In genomic region chr7:116446645-116447044, GRCm38 (mm10) we compare ENCODE assay signal across 15 mouse cellular contexts. TPM values are rescaled to one million over a fixed set of nuclear protein-coding genes. Genes with fewer than 3 reads are reported as not detected.
DNase-seq lines count a peak whose midpoint lies in the region.
"Had no signal": no experiment of that assay in that cellular context is flagged by ENCODE, and none has a peak within 500 bp of the region (broad histone marks: within the 10 kb centered on the region; RNA-seq: fewer than 3 reads in every experiment).

No protein-coding gene starts in this region.

- peak; percentile 52 for DNase-seq in heart, adult 8-10 months (ENCODE audit: low spot score)
- DNase-seq in heart, postnatal 25 days (ENCODE audit: low spot score), result no peak
- DNase-seq in A20 (ENCODE audit: low read depth, low spot score) (peak; percentile 43), R1 (ENCODE audit: low read depth, low spot score) (peak; percentile 27)
- DNase-seq in left cerebral cortex, postnatal 36 days (ENCODE audit: low spot score in 2 of 2), result no peak
- DNase-seq in left cerebral cortex, adult 18-20 months (ENCODE audit: low spot score in 2 of 2), result no peak
- DNase-seq: cerebellum, adult 18-20 months; liver, postnatal 0 days; right cerebral cortex, postnatal 25 days; thymus, postnatal 36 days had no signal

- intact Hi-C loops in heart, postnatal 25 days (cut with DNase I), result no loop called here
- intact Hi-C loops in left cerebral cortex, postnatal 36 days (cut with DNase I), result no loop called here

- H3K4me3 ChIP-seq in macrophage (ENCODE audit: inconsistent target), result no peak overlapping the region
- H3K4me3 ChIP-seq: embryonic facial prominence, embryonic 12.5 days; hindbrain, embryonic 13.5 days; layer of hippocampus, adult 2 months had no signal

- 8% methylated on average over 3 of the region's 3 CpGs for WGBS in macrophage (ENCODE audit: missing documents)

- peak overlapping the region; percentile 88 for H3K27ac ChIP-seq in macrophage
- H3K27ac ChIP-seq: embryonic facial prominence, embryonic 12.5 days; hindbrain, embryonic 13.5 days; layer of hippocampus, adult 2 months had no signal

- H3K79me2 ChIP-seq in macrophage (ENCODE audit: inconsistent target), result peaks cover 13% of the 10 kb centered on the region

- H3K36me3 ChIP-seq in macrophage (ENCODE audit: inconsistent target), result no peaks in the 10 kb centered on the region
- H3K36me3 ChIP-seq: embryonic facial prominence, embryonic 12.5 days; G1E; hindbrain, embryonic 13.5 days had no signal

RNA-seq across cellular contexts. Expression of gene Pik3c2a, which starts 3.4 kb away (rescaled TPM):
- 10 to 100 TPM; 12.9 to 15.6 (median 14.1) TPM for total RNA-seq in heart, adult 8-10 months (2022)
- total RNA-seq in heart, postnatal 25 days (2021), result 10 to 100 TPM; 15.6 to 18.5 TPM
- 100 to 1,000 TPM in 22 of 26 experiments, 10 to 100 TPM in 4; 72.7 to 206 (median 140) TPM for total RNA-seq in macrophage (2018; cell fraction: chromatin; rRNA removed)
- total RNA-seq in macrophage (2018; cell fraction: cytosol; rRNA removed), result 10 to 100 TPM; 15.9 to 40.1 (median 25.7) TPM
- total RNA-seq in macrophage (2018; cell fraction: nucleus; rRNA removed), result 100 to 1,000 TPM in 7 of 26 experiments, 10 to 100 TPM in 19; 56.0 to 141 (median 72.0) TPM
- polyA plus RNA-seq in macrophage (2018), result 22.0 to 27.0 TPM (median 25.2 TPM) in 3 replicates
- 10 to 100 TPM; 22.8 to 28.7 TPM for total RNA-seq in left cerebral cortex, postnatal 36 days (2021)
- total RNA-seq in left cerebral cortex, adult 18-20 months (2021), result 10 to 100 TPM; 23.8 to 24.7 TPM

RNA-seq across cellular contexts. Expression of gene Nucb2, which starts 57.5 kb away (rescaled TPM):
- total RNA-seq in heart, adult 8-10 months (2022), result 1 to 10 TPM; 5.1 to 7.9 (median 6.7) TPM
- 1 to 10 TPM; 8.1 to 8.9 TPM for total RNA-seq in heart, postnatal 25 days (2021)
- 10 to 100 TPM in 18 of 26 experiments, 1 to 10 TPM in 8; 1.5 to 29.3 (median 14.1) TPM for total RNA-seq in macrophage (2018; cell fraction: chromatin; rRNA removed)
- total RNA-seq in macrophage (2018; cell fraction: cytosol; rRNA removed), result 10 to 100 TPM; 23.6 to 41.0 (median 33.7) TPM
- 10 to 100 TPM in 25 of 26 experiments, 1 to 10 TPM in 1; 9.0 to 48.3 (median 27.3) TPM for total RNA-seq in macrophage (2018; cell fraction: nucleus; rRNA removed)
- polyA plus RNA-seq in macrophage (2018), result 42.3 to 121 TPM (median 46.5 TPM) in 3 replicates
- 10 to 100 TPM; 23.0 to 23.5 TPM for total RNA-seq in left cerebral cortex, postnatal 36 days (2021)
- 10 to 100 TPM; 17.3 to 23.8 TPM for total RNA-seq in left cerebral cortex, adult 18-20 months (2021)

Comparison
In these comparisons a context has a peak if more than half of its experiments do, and no peak if none do; other contexts are left out.
1. DNase-seq: peak in heart, adult 8-10 months (single experiment), A20 (single experiment) and R1 (single experiment); none in heart, postnatal 25 days (single experiment), left cerebral cortex, postnatal 36 days (0 of 2) and left cerebral cortex, adult 18-20 months (0 of 2).